Mouse (Mus musculus) MEL (cell line): ENCODE data around the gene Rps11. TPM values are rescaled to one million over a fixed set of nuclear protein-coding genes. Genes with fewer than 3 reads are reported as not detected.
A peak's percentile ranks its signal among the peaks of the same experiment; 100 is the strongest.

Source experiments
- DNase-seq: peaks from one replicate; pipeline ENCODE4 v3.0.0; 2011; ENCODE audit warnings: low read depth, low spot score
- H3K27ac ChIP-seq: 2 replicates; pipeline ENCODE4 v1.5.1; 2012; ENCODE audit warnings: low read depth, mild to moderate bottlenecking, control low read depth, low read length, moderate library complexity; ENCODE audit not compliant: control insufficient read depth
- H3K27me3 ChIP-seq, 2 experiments: fragments of 150-350 bp in 1 of 2; sonication (generic) in 1 of 2; 2 replicates each; pipeline ENCODE4 v1.6.1; 2012; ENCODE audit warnings: low read length in 2 of 2, mild to moderate bottlenecking in 2 of 2, improper control_type of control experiment in 1 of 2, moderate library complexity in 1 of 2; ENCODE audit not compliant: insufficient read depth in 2 of 2, control insufficient read depth in 1 of 2
- H3K36me3 ChIP-seq, 2 experiments: 2 replicates each; pipeline ENCODE4 v1.6.1; 2012 to 2014; ENCODE audit warnings: low read length in 2 of 2, improper control_type of control experiment in 1 of 2, inconsistent platforms in 1 of 2, mild to moderate bottlenecking in 1 of 2; ENCODE audit not compliant: insufficient read depth in 2 of 2, control insufficient read depth in 1 of 2
- H3K4me1 ChIP-seq, 2 experiments: fragments of 150-350 bp in 1 of 2; sonication (generic) in 1 of 2; 2 replicates each; pipeline ENCODE4 v1.6.1; 2012; ENCODE audit warnings: low read length in 2 of 2, improper control_type of control experiment in 1 of 2, mild to moderate bottlenecking in 1 of 2; ENCODE audit not compliant: insufficient read depth in 2 of 2, control insufficient read depth in 1 of 2
- H3K4me3 ChIP-seq, 2 experiments: fragments of 150-350 bp in 1 of 2; sonication (generic) in 1 of 2; 2 replicates each; pipeline ENCODE4 v1.5.1; 2012; ENCODE audit warnings: low read depth in 2 of 2, low read length in 2 of 2, mild to moderate bottlenecking in 2 of 2, moderate library complexity in 2 of 2, control low read depth in 1 of 2, improper control_type of control experiment in 1 of 2; ENCODE audit not compliant: control insufficient read depth in 1 of 2, insufficient read depth in 1 of 2
- H3K79me2 ChIP-seq: 2 replicates; pipeline ENCODE4 v1.6.1; 2012; ENCODE audit warnings: mild to moderate bottlenecking, low read length, moderate library complexity; ENCODE audit not compliant: control insufficient read depth, poor library complexity, insufficient read depth
- H3K9ac ChIP-seq: 2 replicates; pipeline ENCODE4 v1.6.1; 2012; ENCODE audit warnings: low read depth, mild to moderate bottlenecking, control low read depth, low read length, moderate library complexity; ENCODE audit not compliant: control insufficient read depth, poor library complexity, severe bottlenecking
- H3K9me3 ChIP-seq: fragments of 150-350 bp; sonication (generic); replicated peaks from 2 replicates; pipeline ENCODE4 v1.6.1; 2012; ENCODE audit warnings: mild to moderate bottlenecking, low read length, improper control_type of control experiment, moderate library complexity; ENCODE audit not compliant: insufficient read depth
- BHLHE40 ChIP-seq: IDR thresholded peaks from 2 replicates; pipeline ENCODE4 v1.6.1; 2012; ENCODE audit warnings: low read depth, mild to moderate bottlenecking, inconsistent platforms, low read length, improper control_type of control experiment, borderline replicate concordance
- CHD1 ChIP-seq: IDR thresholded peaks from 2 replicates; pipeline ENCODE4 v1.6.1; 2012; ENCODE audit warnings: low read depth, mild to moderate bottlenecking, inconsistent platforms, low read length, improper control_type of control experiment
- CTCF ChIP-seq, 3 experiments: IDR thresholded peaks in 2 of 3; conservative IDR thresholded peaks in 1 of 3; 2 replicates each; pipeline ENCODE4 v1.5.1; 2011 to 2012; ENCODE audit warnings: low read length in 3 of 3, low read depth in 2 of 3, mild to moderate bottlenecking in 2 of 3, improper control_type of control experiment in 1 of 3, inconsistent platforms in 1 of 3, mixed read lengths in 1 of 3, moderate library complexity in 1 of 3; ENCODE audit not compliant: control insufficient read depth in 1 of 3, insufficient read depth in 1 of 3, poor library complexity in 1 of 3, severe bottlenecking in 1 of 3
- E2F4 ChIP-seq: IDR thresholded peaks from 2 replicates; pipeline ENCODE4 v1.6.1; 2011; ENCODE audit warnings: low read depth, low read length, improper control_type of control experiment, borderline replicate concordance
- ELF1 ChIP-seq: IDR thresholded peaks from 2 replicates; pipeline ENCODE4 v1.6.1; 2014; ENCODE audit warnings: low read depth, mild to moderate bottlenecking, inconsistent platforms, low read length, improper control_type of control experiment, moderate library complexity
- ETS1 ChIP-seq: IDR thresholded peaks from 2 replicates; pipeline ENCODE4 v1.6.1; 2012; ENCODE audit warnings: low read depth, mild to moderate bottlenecking, inconsistent platforms, low read length, improper control_type of control experiment, moderate library complexity
- GATA1 ChIP-seq: IDR thresholded peaks from 2 replicates; pipeline ENCODE4 v1.6.1; 2011; ENCODE audit warnings: low read depth, low read length, improper control_type of control experiment
- KAT2A ChIP-seq: conservative IDR thresholded peaks from 2 replicates; pipeline ENCODE4 v1.6.1; 2012; ENCODE audit warnings: low read depth, low read length, improper control_type of control experiment, inconsistent platforms
- MAFK ChIP-seq: IDR thresholded peaks from 2 replicates; pipeline ENCODE4 v1.6.1; 2011; ENCODE audit warnings: low read depth, mild to moderate bottlenecking, low read length, improper control_type of control experiment, borderline replicate concordance
- MAX ChIP-seq: IDR thresholded peaks from 2 replicates; pipeline ENCODE4 v1.6.1; 2011; ENCODE audit warnings: low read length, improper control_type of control experiment
- MAZ ChIP-seq: IDR thresholded peaks from 2 replicates; pipeline ENCODE4 v1.6.1; 2012; ENCODE audit warnings: low read depth, mild to moderate bottlenecking, inconsistent platforms, low read length, improper control_type of control experiment
- MEF2A ChIP-seq: IDR thresholded peaks from 2 replicates; pipeline ENCODE4 v1.6.1; 2014; ENCODE audit warnings: low read depth, mild to moderate bottlenecking, inconsistent platforms, low read length, improper control_type of control experiment; ENCODE audit not compliant: poor library complexity, insufficient replicate concordance, severe bottlenecking; ENCODE audit errors: extremely low read depth
- MXI1 ChIP-seq: IDR thresholded peaks from 2 replicates; pipeline ENCODE4 v1.6.1; 2011; ENCODE audit warnings: mild to moderate bottlenecking, low read depth, low read length, improper control_type of control experiment
- MYC ChIP-seq: IDR thresholded peaks from 2 replicates; pipeline ENCODE4 v1.6.1; 2011; ENCODE audit warnings: low read depth, mild to moderate bottlenecking, low read length, improper control_type of control experiment, moderate library complexity
- NRF1 ChIP-seq: IDR thresholded peaks from 2 replicates; pipeline ENCODE4 v1.6.1; 2014; ENCODE audit warnings: low read depth, mild to moderate bottlenecking, inconsistent platforms, low read length, improper control_type of control experiment, moderate library complexity; ENCODE audit not compliant: poor library complexity, insufficient read depth, severe bottlenecking
- POLR2AphosphoS5 ChIP-seq: IDR thresholded peaks from 2 replicates; pipeline ENCODE4 v1.6.1; 2012; ENCODE audit warnings: low read depth, borderline replicate concordance, mild to moderate bottlenecking, inconsistent platforms, low read length, moderate library complexity, mixed read lengths
- RAD21 ChIP-seq: IDR thresholded peaks from 2 replicates; pipeline ENCODE4 v1.6.1; 2011; ENCODE audit warnings: mild to moderate bottlenecking, low read depth, low read length, improper control_type of control experiment
- RCOR1 ChIP-seq: IDR thresholded peaks from 2 replicates; pipeline ENCODE4 v1.6.1; 2012; ENCODE audit warnings: low read depth, mild to moderate bottlenecking, inconsistent platforms, low read length, improper control_type of control experiment
- SMC3 ChIP-seq: IDR thresholded peaks from 2 replicates; pipeline ENCODE4 v1.6.1; 2011; ENCODE audit warnings: low read depth, low read length, improper control_type of control experiment
- TAL1 ChIP-seq: IDR thresholded peaks from 2 replicates; pipeline ENCODE4 v1.6.1; 2012; ENCODE audit warnings: mild to moderate bottlenecking, inconsistent platforms, low read length, moderate library complexity, mixed read lengths
- TBP ChIP-seq: IDR thresholded peaks from 2 replicates; pipeline ENCODE4 v1.8.0; 2011; ENCODE audit warnings: low read depth, low read length, improper control_type of control experiment
- TCF12 ChIP-seq: IDR thresholded peaks from 2 replicates; pipeline ENCODE4 v1.6.1; 2014; ENCODE audit warnings: low read depth, mild to moderate bottlenecking, inconsistent platforms, low read length, improper control_type of control experiment, moderate library complexity
- UBTF ChIP-seq: IDR thresholded peaks from 2 replicates; pipeline ENCODE4 v1.6.1; 2012; ENCODE audit warnings: low read depth, mild to moderate bottlenecking, inconsistent platforms, low read length, improper control_type of control experiment, moderate library complexity, borderline replicate concordance; ENCODE audit not compliant: insufficient read depth
- USF1 ChIP-seq: IDR thresholded peaks from 2 replicates; pipeline ENCODE4 v1.6.1; 2014; ENCODE audit warnings: low read depth, mild to moderate bottlenecking, inconsistent platforms, low read length, improper control_type of control experiment, moderate library complexity
- USF2 ChIP-seq, 2 experiments: IDR thresholded peaks; 2 replicates each; pipeline ENCODE4 v1.6.1; 2011 to 2012; ENCODE audit warnings: improper control_type of control experiment in 2 of 2, low read length in 2 of 2, borderline replicate concordance in 1 of 2, inconsistent platforms in 1 of 2, low read depth in 1 of 2, mild to moderate bottlenecking in 1 of 2; ENCODE audit not compliant: insufficient read depth in 1 of 2
- ZC3H11A ChIP-seq: IDR thresholded peaks from 2 replicates; pipeline ENCODE4 v1.6.1; 2012; ENCODE audit warnings: low read depth, mild to moderate bottlenecking, inconsistent platforms, low read length, improper control_type of control experiment
- ZKSCAN1 ChIP-seq: IDR thresholded peaks from 2 replicates; pipeline ENCODE4 v1.6.1; 2012; ENCODE audit warnings: low read depth, mild to moderate bottlenecking, inconsistent platforms, low read length, improper control_type of control experiment, moderate library complexity
- ZMIZ1 ChIP-seq: IDR thresholded peaks from 2 replicates; pipeline ENCODE4 v1.6.1; 2012; ENCODE audit warnings: low read depth, mild to moderate bottlenecking, inconsistent platforms, low read length, improper control_type of control experiment, moderate library complexity
- ZNF384 ChIP-seq: IDR thresholded peaks from 2 replicates; pipeline ENCODE4 v1.6.1; 2012; ENCODE audit warnings: low read depth, mild to moderate bottlenecking, inconsistent platforms, low read length, improper control_type of control experiment
- polyA plus RNA-seq, 2 experiments: library from polyadenylated mRNA; stranded (reverse) in 1 of 2; unstranded in 1 of 2; fragments of >175 nt in 1 of 2; fragments of >200 nt in 1 of 2; gene quantifications; 2 replicates each; pipeline versions ENCODE4 v1.2.1 to v1.2.4; 2012; ENCODE audit warnings: low replicate concordance in 2 of 2, low read depth in 1 of 2; ENCODE audit not compliant: insufficient read length in 2 of 2, insufficient read depth in 1 of 2, missing spikeins in 1 of 2
- total RNA-seq: library from RNA; depleted of rRNA; stranded (reverse); fragments of 300-350 nt; gene quantifications from 2 replicates; pipeline ENCODE4 v1.2.3, GENCODE M21; 2012

Gene Rps11
- total and polyA plus RNA-seq, 3 experiments: 2,708 to 5,434 (median 3,189) TPM

GRCm38 (mm10) chr7:45090251-45090977 is 33.8 kb downstream of the Rps11 start:
- Histone ChIP-seq H3K27me3 (no peaks in the 10 kb centered on the region), H3K4me3 (peak overlapping the region; percentile 50 to 72), H3K9me3 (no peaks in the 10 kb centered on the region), H3K9ac (peak overlapping the region; percentile 60), H3K27ac (peak overlapping the region; percentile 47), H3K36me3 (peaks cover 0 to 12% of the 10 kb centered on the region in 2 experiments; a peak in 2 of 4 replicates), H3K4me1 (peaks cover 2 to 16% of the 10 kb centered on the region in 2 experiments), H3K79me2 (no peaks in the 10 kb centered on the region; the same call in 1 of the 2 replicates)
- peak; percentile 76 for DNase-seq
- no peak for TF ChIP-seq MYC
- no peak for TF ChIP-seq ZKSCAN1
- TF ChIP-seq TCF12: no peak
- TF ChIP-seq ZNF384: no peak
- no peak for TF ChIP-seq USF1
- no peak for TF ChIP-seq UBTF
- TF ChIP-seq POLR2AphosphoS5: no peak
- no peak for TF ChIP-seq MEF2A
- TF ChIP-seq TBP: no peak
- peak; percentile 33; the same call in 1 of the 2 replicates for TF ChIP-seq MAZ
- TF ChIP-seq NRF1: no peak
- TF ChIP-seq ETS1: no peak
- TF ChIP-seq MXI1: peak; percentile 13; the same call in 1 of the 2 replicates

DNA sequence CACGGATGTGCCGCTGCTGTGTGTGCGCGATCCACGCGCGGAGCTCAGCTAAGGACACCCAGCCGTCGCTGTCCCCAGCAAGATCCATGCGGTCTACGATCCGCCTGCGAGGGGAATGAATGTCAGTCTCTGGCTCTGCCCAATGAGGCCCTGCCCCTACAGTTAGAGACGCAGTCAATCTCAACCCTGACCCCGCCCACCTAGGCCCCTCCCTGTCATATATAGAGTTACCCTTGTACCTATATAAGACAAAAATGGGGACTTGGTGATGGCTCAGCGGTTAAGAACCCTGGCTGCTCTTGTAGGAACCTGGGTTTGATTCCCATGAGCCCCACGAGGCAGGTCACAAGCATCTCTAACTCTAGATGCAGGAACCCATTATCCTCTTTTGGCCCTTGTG is 35.6 kb downstream of the Rps11 start:
- no peak for DNase-seq
- no peak for TF ChIP-seq MAFK
- TF ChIP-seq BHLHE40: no peak
- no peak for TF ChIP-seq GATA1
- TF ChIP-seq SMC3: no peak
- no peak for TF ChIP-seq CTCF (IDR thresholded peaks at IDR 0.05 in 2 of 3, conservative IDR thresholded peaks at IDR 0.05 in 1 of 3; ENCODE audit: control insufficient read depth in 1 of 3, insufficient read depth in 1 of 3, low read depth in 2 of 3, low read length in 3 of 3, poor library complexity in 1 of 3, severe bottlenecking in 1 of 3)
- TF ChIP-seq TCF12: no peak
- no peak for TF ChIP-seq MEF2A
- no peak for TF ChIP-seq USF2 (IDR thresholded peaks at IDR 0.05; ENCODE audit: borderline replicate concordance in 1 of 2, insufficient read depth in 1 of 2, low read depth in 1 of 2, low read length in 2 of 2)
- no peak for TF ChIP-seq CHD1
- no peak for TF ChIP-seq E2F4
- TF ChIP-seq ZC3H11A: no peak
- TF ChIP-seq TAL1: no peak
- TF ChIP-seq RAD21: no peak
- TF ChIP-seq KAT2A: no peak
- TF ChIP-seq MAX: no peak
- no peak for TF ChIP-seq ZNF384
- no peak for TF ChIP-seq MXI1
- no peak for TF ChIP-seq ZMIZ1
- TF ChIP-seq RCOR1: no peak
- TF ChIP-seq ELF1: no peak
- Histone ChIP-seq H3K9ac (no peak overlapping the region), H3K9me3 (no peaks in the 10 kb centered on the region), H3K27ac (no peak overlapping the region), H3K4me3 (no peak overlapping the region), H3K36me3 (peaks cover 0 to 12% of the 10 kb centered on the region in 2 experiments; a peak in 2 of 4 replicates), H3K27me3 (no peaks in the 10 kb centered on the region), H3K79me2 (no peaks in the 10 kb centered on the region; the same call in 1 of the 2 replicates), H3K4me1 (peaks cover 2 to 7% of the 10 kb centered on the region in 2 experiments)
